Mouse (Mus musculus) ES-E14 (cell line): Measurements from ENCODE around the gene Mosmo. TPM values are rescaled to one million over a fixed set of nuclear protein-coding genes. Genes with fewer than 3 reads are reported as not detected.

Experiments
- DNase-seq: peaks from one replicate; pipeline ENCODE4 v3.0.0-alpha.2; 2013; ENCODE audit warnings: low read depth, low spot score
- H3K27ac ChIP-seq: 2 replicates; pipeline ENCODE4 v1.5.1; 2012; ENCODE audit warnings: low read depth, mild to moderate bottlenecking, low read length, moderate library complexity, mixed read lengths; ENCODE audit not compliant: poor library complexity, insufficient read depth, severe bottlenecking
- H3K36me3 ChIP-seq: 2 replicates; pipeline ENCODE4 v1.6.1; 2012; ENCODE audit warnings: mild to moderate bottlenecking, low read length, moderate library complexity, mixed read lengths; ENCODE audit not compliant: control insufficient read depth, poor library complexity, insufficient read depth, severe bottlenecking
- H3K4me1 ChIP-seq, 2 experiments: fragments of 150-350 bp in 1 of 2; sonication (generic) in 1 of 2; 2 replicates each; pipeline ENCODE4 v1.6.1; 2012; ENCODE audit warnings: low read length in 2 of 2, mild to moderate bottlenecking in 1 of 2, mixed read lengths in 1 of 2; ENCODE audit not compliant: control insufficient read depth in 2 of 2, insufficient read depth in 2 of 2, poor library complexity in 1 of 2
- H3K4me3 ChIP-seq, 2 experiments: fragments of 150-350 bp in 1 of 2; sonication (generic) in 1 of 2; 2 replicates each; pipeline ENCODE4 v1.5.1; 2012; ENCODE audit warnings: low read length in 2 of 2, low read depth in 1 of 2, mild to moderate bottlenecking in 1 of 2, mixed read lengths in 1 of 2; ENCODE audit not compliant: insufficient read depth in 1 of 2, poor library complexity in 1 of 2, severe bottlenecking in 1 of 2
- H3K9ac ChIP-seq: 2 replicates; pipeline ENCODE4 v1.6.1; 2012; ENCODE audit warnings: low read depth, mild to moderate bottlenecking, low read length, mixed read lengths; ENCODE audit not compliant: poor library complexity, insufficient read depth, severe bottlenecking
- H3K9me3 ChIP-seq: fragments of 150-350 bp; sonication (generic); 2 replicates; pipeline ENCODE4 v1.6.1; 2012; ENCODE audit warnings: low read depth, mild to moderate bottlenecking, low read length; ENCODE audit not compliant: control insufficient read depth, insufficient read depth
- CHD2 ChIP-seq: IDR thresholded peaks from 2 replicates; pipeline ENCODE4 v1.6.1; 2014; ENCODE audit warnings: mild to moderate bottlenecking, low read depth, low read length, inconsistent platforms
- HCFC1 ChIP-seq: IDR thresholded peaks from 2 replicates; pipeline ENCODE4 v1.6.1; 2012; ENCODE audit warnings: low read length, inconsistent platforms, borderline replicate concordance; ENCODE audit not compliant: insufficient read depth
- MAFK ChIP-seq: IDR thresholded peaks from 2 replicates; pipeline ENCODE4 v1.6.1; 2014; ENCODE audit warnings: mild to moderate bottlenecking, low read depth, low read length, inconsistent platforms; ENCODE audit not compliant: insufficient read depth
- ZC3H11A ChIP-seq: IDR thresholded peaks from 2 replicates; pipeline ENCODE4 v1.6.1; 2012; ENCODE audit warnings: low read depth, mild to moderate bottlenecking, inconsistent platforms, low read length, borderline replicate concordance
- ZNF384 ChIP-seq: IDR thresholded peaks from 2 replicates; pipeline ENCODE4 v1.6.1; 2012; ENCODE audit warnings: low read depth, low read length, inconsistent platforms
- in situ Hi-C, 2 experiments: fragments of 600-800 bp; cut with MboI; formaldehyde crosslinking; loops; one replicate each; pipeline ENCODE4 v1.15.1; 2025; ENCODE audit warnings: low sequenced_read_pairs in 2 of 2, inconsistent platforms in 1 of 2; ENCODE audit not compliant: unreplicated experiment in 2 of 2
- total RNA-seq: library from RNA; depleted of rRNA; stranded (reverse); fragments of 300-350 nt; gene quantifications from 2 replicates; pipeline ENCODE4 v1.2.3, GENCODE M21; 2012

Gene Mosmo
- total RNA-seq, 1 experiment: 21.6 TPM

DNA sequence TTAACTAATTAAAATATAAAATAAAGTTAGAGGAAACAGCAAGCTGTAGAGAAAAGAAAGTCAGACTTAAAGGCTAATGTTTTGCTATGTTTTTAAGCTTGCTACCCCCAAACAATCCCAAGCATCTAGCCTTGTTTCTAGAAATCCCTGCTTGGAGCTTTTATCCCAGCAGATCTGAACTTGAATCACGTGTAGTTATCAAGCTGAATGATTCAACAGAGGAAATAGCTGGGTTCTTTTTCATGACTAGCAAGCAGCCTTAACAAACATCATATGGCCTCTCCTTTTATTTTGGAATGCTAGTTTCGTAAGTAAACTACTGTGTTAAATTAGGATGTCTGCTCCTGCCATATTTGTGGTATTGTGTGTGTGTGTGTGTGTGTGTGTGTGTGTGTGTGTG is 39.8 kb downstream of the Mosmo start:
- no peaks in the 10 kb centered on the region for H3K36me3 ChIP-seq
- H3K4me1 ChIP-seq: peaks cover 0 to 5% of the 10 kb centered on the region in 2 experiments; a peak in 2 of 4 replicates
- in situ Hi-C loops: no loop called here
- no peak for DNase-seq
- no peak overlapping the region for H3K4me3 ChIP-seq
- TF ChIP-seq MAFK (no peak), ZNF384 (no peak), HCFC1 (no peak), ZC3H11A (no peak), CHD2 (no peak)
- H3K27ac ChIP-seq: no peak overlapping the region
- no peaks in the 10 kb centered on the region for H3K9me3 ChIP-seq
- H3K9ac ChIP-seq: no peak overlapping the region

DNA sequence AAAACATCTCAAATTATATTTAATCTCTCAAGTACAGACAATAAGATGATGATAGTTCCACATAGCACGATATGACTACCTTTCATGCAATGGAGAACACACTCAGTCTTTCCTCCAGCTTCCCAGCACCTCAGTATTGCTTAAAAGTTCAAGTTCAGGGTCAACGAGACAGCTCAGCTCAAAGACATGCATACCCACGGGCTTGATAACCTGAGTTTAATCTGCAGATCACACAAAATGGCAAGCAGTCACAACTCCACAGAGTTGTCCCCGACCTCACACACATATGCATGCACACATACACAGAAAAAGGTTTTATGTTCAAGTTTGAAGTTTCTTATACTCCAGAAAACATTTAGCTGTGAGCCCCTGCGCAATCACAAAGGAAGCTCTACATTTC is 43.6 kb downstream of the Mosmo start:
- in situ Hi-C loops: no loop called here
- no peak for DNase-seq
- no peaks in the 10 kb centered on the region; the same call in 1 of the 2 replicates for H3K36me3 ChIP-seq
- H3K9me3 ChIP-seq: no peaks in the 10 kb centered on the region
- TF ChIP-seq MAFK (no peak), ZNF384 (no peak), ZC3H11A (no peak), HCFC1 (no peak), CHD2 (no peak)
- H3K9ac ChIP-seq: no peak overlapping the region
- no peak overlapping the region for H3K4me3 ChIP-seq
- H3K4me1 ChIP-seq: no peaks in the 10 kb centered on the region; a peak in 1 of 4 replicates
- no peak overlapping the region for H3K27ac ChIP-seq

DNA sequence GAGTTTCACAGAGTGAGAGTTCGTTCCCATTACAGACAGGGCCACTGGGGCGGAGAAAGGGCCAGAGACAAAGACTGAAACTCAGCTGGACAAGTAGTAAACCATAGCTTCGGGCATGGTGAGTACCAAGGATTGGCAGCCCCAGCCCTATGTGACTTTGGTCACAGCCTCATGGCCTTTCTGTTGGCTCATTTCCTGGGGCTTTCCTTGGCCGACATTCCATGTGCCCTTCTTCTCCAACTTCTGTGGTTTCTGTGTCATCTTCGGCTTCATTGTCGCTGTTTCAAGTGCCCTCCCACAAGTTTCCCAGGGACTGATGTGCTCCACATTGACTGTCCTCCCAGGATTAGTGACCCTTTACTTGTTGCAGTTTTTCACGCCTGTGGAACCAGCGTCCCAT is 44.0 kb downstream of the Mosmo start:
- H3K27ac ChIP-seq: no peak overlapping the region
- no peak overlapping the region for H3K4me3 ChIP-seq
- H3K4me1 ChIP-seq: no peaks in the 10 kb centered on the region; a peak in 1 of 4 replicates
- peaks cover 3% of the 10 kb centered on the region; the same call in 1 of the 2 replicates for H3K36me3 ChIP-seq
- in situ Hi-C loops: no loop called here
- DNase-seq: no peak
- H3K9ac ChIP-seq: no peak overlapping the region
- no peak for TF ChIP-seq CHD2
- TF ChIP-seq MAFK: no peak
- no peak for TF ChIP-seq ZNF384
- no peak for TF ChIP-seq HCFC1
- no peak for TF ChIP-seq ZC3H11A
- H3K9me3 ChIP-seq: no peaks in the 10 kb centered on the region

DNA sequence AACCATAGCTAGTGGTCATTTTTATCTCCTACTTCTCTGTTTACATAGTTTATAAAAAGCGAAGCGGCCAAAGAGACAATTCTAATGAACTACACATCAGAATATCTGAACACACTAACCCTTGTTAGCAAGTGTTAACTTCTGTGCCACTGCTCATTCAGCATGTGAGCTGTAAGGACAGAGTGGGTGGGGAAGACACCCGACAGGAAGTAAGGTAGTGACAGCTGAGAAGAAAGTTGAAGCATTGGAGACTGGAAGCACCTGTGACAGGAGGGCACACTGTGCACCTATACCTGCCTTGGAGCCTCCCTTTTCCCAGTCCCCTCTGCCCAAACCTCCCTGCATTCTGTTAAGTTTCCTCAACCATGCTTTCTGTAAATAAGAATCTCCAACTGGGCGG is 44.6 kb downstream of the Mosmo start:
- TF ChIP-seq CHD2: no peak
- no peak for TF ChIP-seq ZC3H11A
- TF ChIP-seq HCFC1: no peak
- TF ChIP-seq ZNF384: no peak
- no peak for TF ChIP-seq MAFK
- Histone ChIP-seq H3K4me1 (no peaks in the 10 kb centered on the region; a peak in 1 of 4 replicates), H3K9ac (no peak overlapping the region), H3K4me3 (no peak overlapping the region), H3K36me3 (peaks cover 3% of the 10 kb centered on the region; the same call in 1 of the 2 replicates), H3K27ac (no peak overlapping the region), H3K9me3 (no peaks in the 10 kb centered on the region)
- in situ Hi-C loops: no loop called here
- no peak for DNase-seq

DNA sequence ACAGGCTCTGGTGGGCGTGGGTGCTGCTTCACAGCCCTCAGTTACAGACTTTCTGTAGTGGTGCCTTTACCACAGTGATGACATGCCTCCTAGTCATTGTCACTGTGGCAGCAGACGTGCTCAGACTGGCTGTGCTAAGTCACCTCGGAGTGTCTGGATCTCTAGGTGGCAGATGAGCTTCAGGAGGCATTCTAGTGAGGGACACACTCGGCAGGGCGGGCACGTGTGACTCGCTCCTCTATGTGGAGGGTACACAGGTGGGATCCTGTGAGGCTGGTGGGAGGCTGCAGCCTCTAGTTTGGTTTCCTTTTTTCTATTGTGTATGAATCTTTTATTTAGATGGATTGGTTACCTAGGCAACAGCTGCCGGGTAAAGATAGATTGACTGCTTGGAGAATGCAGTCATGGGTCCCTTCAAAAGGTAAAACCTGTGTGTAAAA is 45.4 kb downstream of the Mosmo start:
- H3K36me3 ChIP-seq: peaks cover 3% of the 10 kb centered on the region; the same call in 1 of the 2 replicates
- H3K4me3 ChIP-seq: no peak overlapping the region
- in situ Hi-C loops: no loop called here
- no peak overlapping the region for H3K9ac ChIP-seq
- DNase-seq: no peak
- TF ChIP-seq ZC3H11A: no peak
- TF ChIP-seq CHD2: no peak
- TF ChIP-seq HCFC1: no peak
- no peak for TF ChIP-seq ZNF384
- TF ChIP-seq MAFK: no peak
- H3K27ac ChIP-seq: no peak overlapping the region
- no peaks in the 10 kb centered on the region for H3K9me3 ChIP-seq
- no peaks in the 10 kb centered on the region; a peak in 1 of 4 replicates for H3K4me1 ChIP-seq
